Mouse (Mus musculus) adrenal gland, postnatal 4 days (tissue): ENCODE data around the gene Ccnd3. TPM values are rescaled to one million over a fixed set of nuclear protein-coding genes. Genes with fewer than 3 reads are reported as not detected.

Experiments
- total RNA-seq, 2 experiments: library from RNA; stranded (reverse); gene quantifications; 2 replicates each; pipeline ENCODE4 v1.2.3; 2021

Ccnd3 gene
- total RNA-seq, 2 experiments from 2014 or later = 198 to 200 TPM

Other genes starting within 250 kb of the Ccnd3 start
- 10 to 100 TPM; 48.3 to 52.8 TPM for gene Mrps10, start 136.2 kb upstream of the Ccnd3 start, total RNA-seq
- 1 to 10 TPM; 2.0 to 3.1 TPM for gene Guca1b, start 119.7 kb upstream of the Ccnd3 start, total RNA-seq
- gene Guca1a, start 104.5 kb upstream of the Ccnd3 start, total RNA-seq = 1 to 10 TPM; 1.4 to 1.8 TPM
- gene AI661453, start 68.4 kb upstream of the Ccnd3 start, total RNA-seq = 1 to 10 TPM; 2.7 to 4.4 TPM
- gene 1700001C19Rik, start 67.7 kb upstream of the Ccnd3 start, total RNA-seq = under 1 TPM; 0.48 to 0.96 TPM
- 10 to 100 TPM; 31.7 to 38.1 TPM for gene Taf8, start 2.8 kb upstream of the Ccnd3 start, total RNA-seq
- gene Bysl, start 106.4 kb downstream of the Ccnd3 start, total RNA-seq = 10 to 100 TPM; 12.5 to 14.3 TPM
- gene Med20, start 106.5 kb downstream of the Ccnd3 start, total RNA-seq = 10 to 100 TPM; 40.4 to 40.8 TPM
- 1 to 10 TPM; 4.1 to 4.8 TPM for gene Gm20517, start 106.5 kb downstream of the Ccnd3 start, total RNA-seq
- gene Usp49, start 125.6 kb downstream of the Ccnd3 start, total RNA-seq = 10 to 100 TPM; 12.7 to 13.3 TPM
- 100 to 1,000 TPM; 189 to 203 TPM for gene Tomm6, start 183.3 kb downstream of the Ccnd3 start, total RNA-seq
- 10 to 100 TPM in 1 of 2 experiments, 1 to 10 TPM in 1; 9.3 to 12.4 TPM for gene Frs3, start 184.0 kb downstream of the Ccnd3 start, total RNA-seq
- 1 to 10 TPM; 1.5 to 1.7 TPM for gene Gm21981, start 189.4 kb downstream of the Ccnd3 start, total RNA-seq
- 1 to 10 TPM; 1.4 to 2.6 TPM for gene Prickle4, start 189.7 kb downstream of the Ccnd3 start, total RNA-seq
- not detected for gene Pgc, start 221.8 kb downstream of the Ccnd3 start, total RNA-seq
- gene Tfeb, start 232.0 kb downstream of the Ccnd3 start, total RNA-seq = 10 to 100 TPM; 22.1 to 22.3 TPM